Mouse (Mus musculus) megakaryocyte-erythroid progenitor cell, adult 5-6 weeks (primary cell): ENCODE data around the gene Nckap1l. TPM values are rescaled to one million over a fixed set of nuclear protein-coding genes. Genes with fewer than 3 reads are reported as not detected.

Source experiments
- ATAC-seq: replicated peaks from 2 replicates; pipeline ENCODE4 v1.8.0; 2016; ENCODE audit warnings: mild to moderate bottlenecking, inconsistent platforms; ENCODE audit not compliant: severe bottlenecking, poor library complexity, low FRiP score, low TSS enrichment
- total RNA-seq, 2 experiments: library from RNA; stranded (forward) in 1 of 2; stranded (reverse) in 1 of 2; fragments of 200-1000, 215-1000 nt in 1 of 2; fragments of >200 nt in 1 of 2; fragmentation: Nextera tagmentation in 1 of 2; gene quantifications; 2 replicates each; pipeline ENCODE4 v1.2.3; 2014 to 2017

The Nckap1l gene
- total RNA-seq, 2 experiments from 2014 or later = 40.1 to 60.4 TPM

- no peak for ATAC-seq
These were observed 42.9 kb downstream of the Nckap1l start for GRCm38 (mm10) chr15:103496204-103497140.

- ATAC-seq = no peak
These were observed 44.6 kb downstream of the Nckap1l start for GRCm38 (mm10) chr15:103498157-103498556.

- ATAC-seq = no peak
These were observed 47.1 kb downstream of the Nckap1l start for GRCm38 (mm10) chr15:103500723-103501122.

- no peak for ATAC-seq
These were observed 47.6 kb downstream of the Nckap1l start for GRCm38 (mm10) chr15:103501186-103501585.

GRCm38 (mm10) chr15:103502435-103503250 lies 49.0 kb downstream of the Nckap1l start, which contains the start of gene Pde1b:
Gene Pde1b (plus strand): TSS chr15:103503034.
- peak; percentile 87 for ATAC-seq

- no peak for ATAC-seq
These were observed 49.6 kb downstream of the Nckap1l start for GRCm38 (mm10) chr15:103503251-103503600.

GRCm38 (mm10) chr15:103503660-103504059 lies 50.1 kb downstream of the Nckap1l start:
- no peak for ATAC-seq

- no peak for ATAC-seq
These were observed 55.7 kb downstream of the Nckap1l start for GRCm38 (mm10) chr15:103509317-103509716.

GRCm38 (mm10) chr15:103511652-103512051 lies 58.1 kb downstream of the Nckap1l start:
- no peak for ATAC-seq

- ATAC-seq = 0 out of 2 replicates have a peak, but pooled peaks have one; percentile 13
These were observed 60.0 kb downstream of the Nckap1l start for GRCm38 (mm10) chr15:103513621-103514031.

GRCm38 (mm10) chr15:103514119-103514518 lies 60.5 kb downstream of the Nckap1l start:
- peak; percentile 97 for ATAC-seq

GRCm38 (mm10) chr15:103514914-103515313 lies 61.3 kb downstream of the Nckap1l start:
- no peak for ATAC-seq

GRCm38 (mm10) chr15:103518600-103519385 lies 65.2 kb downstream of the Nckap1l start:
- no peak for ATAC-seq

- ATAC-seq = no peak
These were observed 66.1 kb downstream of the Nckap1l start for GRCm38 (mm10) chr15:103519386-103520378.

GRCm38 (mm10) chr15:103522458-103523099 lies 69.0 kb downstream of the Nckap1l start:
- ATAC-seq = no peak

- no peak for ATAC-seq
These were observed 69.6 kb downstream of the Nckap1l start for GRCm38 (mm10) chr15:103523156-103523555.

GRCm38 (mm10) chr15:103530372-103530771 lies 76.8 kb downstream of the Nckap1l start:
- ATAC-seq = peak; percentile 82
